Mouse (Mus musculus): ENCODE measurements around the gene Rnf39. TPM values are rescaled to one million over a fixed set of nuclear protein-coding genes. Genes with fewer than 3 reads are reported as not detected.

The Rnf39 gene
- total RNA-seq, 2 experiments from 2014 or later: 0.76 to 0.92 TPM

GRCm38 (mm10) chr17:36931130-36931529 lies 11.6 kb upstream of the Rnf39 start:
- intact Hi-C loops (cut with DNase I): no loop called here
- no peak for DNase-seq

DNA sequence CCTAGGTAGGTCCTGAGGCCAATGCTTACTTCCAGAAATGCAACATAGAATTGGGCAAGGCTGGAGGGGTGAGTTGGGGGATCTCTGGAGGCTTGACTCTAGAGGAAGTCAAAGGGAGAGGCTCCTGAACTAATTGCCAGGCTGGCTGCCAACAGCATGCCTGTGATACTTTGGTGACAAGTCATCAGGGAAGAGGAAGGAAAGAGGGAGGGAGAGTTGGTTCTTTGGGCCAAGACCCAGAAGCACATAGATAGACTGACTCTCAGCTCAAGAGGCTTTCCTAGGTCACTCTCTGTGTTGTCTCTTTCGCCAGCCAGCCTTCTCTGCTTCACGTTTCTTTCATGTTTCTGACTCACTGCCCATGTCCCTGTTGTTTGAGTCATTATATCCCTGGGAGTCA lies 10.9 kb upstream of the Rnf39 start:
- intact Hi-C loops (cut with DNase I): loop anchor here (2.0 kb wide), 1 partner anchor 15 kb away; no protein-coding TSS in a partner anchor
- DNase-seq: peak; percentile 46 to 60

DNA sequence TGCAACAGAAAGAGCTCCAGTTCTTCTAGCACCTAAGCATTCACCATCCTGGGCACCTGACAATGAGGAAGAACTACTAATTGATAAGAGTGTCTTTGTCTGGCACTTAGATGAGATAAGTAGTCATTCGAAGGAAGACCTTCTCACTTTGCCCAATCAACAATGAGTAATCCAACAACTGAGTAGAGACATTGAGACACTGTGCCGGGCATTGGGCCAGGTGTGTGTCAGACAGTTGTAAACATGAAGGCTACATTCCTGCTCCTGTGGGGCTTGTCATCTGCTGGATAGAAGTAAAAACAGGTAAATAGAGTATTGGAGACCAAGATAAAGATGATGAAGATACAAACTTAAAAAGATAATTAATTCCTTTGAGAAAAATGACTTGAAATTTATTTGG lies 4.7 kb upstream of the Rnf39 start:
- intact Hi-C loops (cut with DNase I): no loop called here
- no peak for DNase-seq

- peak; percentile 57 to 67 for DNase-seq
- intact Hi-C loops (cut with DNase I): loop anchor here (2.0 to 10.0 kb wide), 2 partner anchors 28 to 668 kb away; partner anchors contain the start of gene Trim39
Measured at GRCm38 (mm10) chr17:36942391-36942790, 327 bp upstream of the Rnf39 start.

GRCm38 (mm10) chr17:36943691-36944090 lies 973 bp downstream of the Rnf39 start:
- intact Hi-C loops (cut with DNase I): loop anchor here (2.0 to 10.0 kb wide), 2 partner anchors 29 to 669 kb away; partner anchors contain the start of gene Trim39
- no peak for DNase-seq

- intact Hi-C loops (cut with DNase I): loop anchor here (10.0 kb wide), 1 partner anchor 669 kb away; the partner anchor contains the start of gene Trim39
- DNase-seq: no peak
Measured at GRCm38 (mm10) chr17:36944121-36944775, 1.5 kb downstream of the Rnf39 start.

- DNase-seq: peak; percentile 62 to 69
- intact Hi-C loops (cut with DNase I): loop anchor here (2.0 to 10.0 kb wide), 2 partner anchors 14 to 672 kb away; partner anchors contain the start of gene Trim39
Measured at GRCm38 (mm10) chr17:36947051-36947819, 4.5 kb downstream of the Rnf39 start.

DNA sequence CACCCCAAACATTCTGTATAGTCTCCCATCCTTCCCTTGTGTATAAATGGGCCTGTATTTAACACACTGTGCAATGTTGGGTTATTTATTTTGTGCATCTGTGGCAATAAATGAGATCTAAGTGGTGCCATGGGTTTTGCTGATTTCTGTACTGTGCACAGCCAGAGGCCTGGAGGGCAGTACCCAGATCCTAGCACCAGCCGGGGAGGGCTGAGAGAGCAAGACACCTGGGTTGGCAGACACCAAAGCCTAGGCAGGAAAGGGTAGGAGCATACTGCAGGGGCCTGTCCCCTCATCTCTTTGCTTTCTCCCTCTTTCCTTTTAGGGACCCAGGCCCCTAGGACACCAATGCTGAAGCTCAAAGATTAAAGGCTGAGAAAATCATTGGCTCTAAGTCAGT lies 5.6 kb downstream of the Rnf39 start:
- intact Hi-C loops (cut with DNase I): loop anchor here (10.0 kb wide), 1 partner anchor 673 kb away; the partner anchor contains the start of gene Trim39
- no peak for DNase-seq

GRCm38 (mm10) chr17:36949265-36949664 lies 6.5 kb downstream of the Rnf39 start:
- intact Hi-C loops (cut with DNase I): loop anchor here (10.0 kb wide), 1 partner anchor 674 kb away; the partner anchor contains the start of gene Trim39
- DNase-seq: no peak

DNA sequence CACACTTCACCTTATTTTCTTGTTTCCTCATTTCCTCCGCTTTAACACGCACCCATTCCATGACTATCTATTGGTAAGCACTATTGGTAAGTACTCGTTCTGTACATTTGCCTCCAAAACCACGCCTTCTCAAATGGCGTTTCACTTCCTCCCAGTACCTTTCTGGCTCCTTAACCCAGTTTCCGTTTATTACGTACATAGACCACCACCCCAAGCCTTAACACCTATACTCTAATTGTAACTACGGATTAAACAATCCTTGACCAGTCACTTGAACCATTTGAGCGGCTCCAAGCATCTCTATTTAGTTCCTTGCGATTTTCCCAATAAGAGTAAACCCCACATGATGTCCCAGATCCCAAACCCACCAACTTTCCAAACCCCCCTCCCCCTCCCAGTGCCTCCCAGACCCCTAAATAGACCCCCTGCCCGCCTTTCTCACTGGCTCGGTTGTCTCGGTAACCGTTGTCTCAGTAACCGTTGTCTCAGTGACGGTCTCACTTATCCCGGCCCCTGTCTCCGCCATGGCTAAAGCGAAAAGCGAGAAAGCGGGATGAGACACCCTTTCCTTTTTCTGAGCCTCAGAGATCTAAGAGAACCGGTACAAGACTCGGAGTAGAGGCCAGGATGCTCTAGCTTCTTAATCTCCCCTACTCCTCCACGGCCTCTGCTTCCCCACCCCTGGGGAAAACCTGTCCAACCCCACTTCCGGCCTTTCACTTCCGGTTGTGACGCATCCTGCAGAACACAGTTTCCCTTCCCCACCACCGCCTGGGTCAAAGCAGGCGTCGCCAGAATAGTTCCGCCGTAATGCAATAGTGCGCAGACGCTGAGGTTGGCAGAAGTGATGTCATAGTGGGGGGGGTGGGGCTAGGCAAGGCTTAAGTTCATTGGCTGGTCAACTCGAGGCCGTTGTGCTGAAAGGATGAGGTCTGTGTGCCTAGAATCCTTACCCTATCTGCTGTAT lies 8.5 kb downstream of the Rnf39 start, which contains the start of gene Ppp1r11:
Gene Ppp1r11 (minus strand): TSS at position 761 of the 967 bp plus-strand sequence.
- peak; percentile 92 to 96 for DNase-seq
- intact Hi-C loops (cut with DNase I): no loop called here

DNA sequence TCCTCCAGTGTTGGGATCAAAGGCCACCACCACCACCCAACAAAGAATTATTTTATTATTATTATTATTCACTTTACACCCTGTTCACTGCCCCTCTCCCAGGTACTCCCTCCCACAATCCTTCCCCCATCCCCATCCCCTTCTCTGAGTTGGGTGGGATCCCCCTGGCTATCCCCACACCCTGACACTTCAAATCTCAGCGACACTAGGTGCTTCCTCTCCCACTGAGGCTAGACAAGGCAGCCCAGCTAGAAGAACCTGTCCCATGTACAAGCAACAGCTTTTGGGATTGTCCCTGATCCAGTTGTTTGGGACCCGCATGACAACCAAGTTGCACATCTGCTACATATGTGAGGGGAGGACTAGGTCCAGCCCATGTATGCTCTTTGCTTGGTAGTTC lies 9.9 kb downstream of the Rnf39 start:
- DNase-seq: no peak
- intact Hi-C loops (cut with DNase I): no loop called here

DNA sequence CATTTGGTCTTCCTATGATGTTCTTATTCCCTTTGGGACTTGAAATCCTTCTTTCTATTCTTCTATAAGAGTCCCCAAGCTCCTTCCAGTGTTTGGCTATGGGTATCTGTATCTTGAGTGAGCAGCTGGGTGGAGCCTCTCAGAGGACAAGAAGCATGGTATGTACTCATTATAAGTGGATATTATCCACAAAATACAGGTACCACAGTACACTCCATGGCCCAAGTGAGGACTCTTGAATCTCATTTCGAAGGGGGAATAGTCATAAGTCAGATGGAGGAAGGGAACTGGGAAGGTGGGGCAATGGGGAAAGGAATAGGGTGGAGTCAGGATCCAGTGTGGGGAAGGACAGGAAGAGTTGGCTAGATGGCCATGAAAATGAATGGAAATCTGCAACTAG lies 10.3 kb downstream of the Rnf39 start:
- intact Hi-C loops (cut with DNase I): no loop called here

DNA sequence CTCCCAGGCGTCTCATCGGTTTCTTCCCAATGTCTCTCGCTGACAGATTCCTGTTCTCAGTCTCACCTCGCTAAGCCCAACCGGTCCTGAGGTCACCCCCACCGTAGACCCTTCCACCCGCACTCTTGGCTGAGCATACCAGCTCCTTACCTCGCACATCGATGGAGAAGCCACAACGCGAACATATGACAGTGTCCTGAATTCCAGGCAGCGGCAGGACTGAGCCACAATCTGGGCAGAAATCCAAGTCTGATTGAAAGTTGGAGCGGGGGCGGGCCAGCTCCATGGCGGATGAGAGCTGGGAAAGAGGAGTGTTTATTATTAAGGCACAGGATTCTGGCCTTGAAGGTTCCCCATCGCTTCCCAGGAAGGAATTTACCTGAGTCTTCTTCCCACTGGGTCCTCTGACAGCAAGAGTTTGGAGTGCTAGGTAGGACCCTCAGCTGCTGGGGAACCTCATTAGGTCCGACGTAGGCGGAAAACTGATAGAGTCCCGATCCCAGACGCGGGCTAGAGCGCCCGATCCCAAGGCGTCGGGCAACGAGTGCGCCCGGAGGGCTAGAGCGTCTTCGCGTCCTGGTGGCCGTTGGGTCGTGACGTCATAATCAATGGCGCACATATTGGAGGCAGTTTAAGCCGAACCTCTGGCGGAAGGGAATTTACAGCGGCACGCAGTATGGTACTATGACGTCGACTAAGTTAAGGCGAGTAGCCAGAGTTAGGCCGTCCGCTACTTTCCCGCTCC lies 15.5 kb downstream of the Rnf39 start, which contains the start of the genes Znrd1 and Znrd1as:
Gene Znrd1 (minus strand): TSS at position 561 of the 745 bp plus-strand sequence.
Gene Znrd1as (plus strand): TSS at position 594 of the 745 bp plus-strand sequence.
- peak; percentile 90 to 95 for DNase-seq
- intact Hi-C loops (cut with DNase I): loop anchor here (2.0 to 5.0 kb wide), 3 partner anchors 43 to 121 kb away; partner anchors contain the start of genes Gabbr1 and Trim26

More for the DNA sequence above, 10.3 kb downstream of the Rnf39 start:
- DNase-seq: no peak

DNA sequence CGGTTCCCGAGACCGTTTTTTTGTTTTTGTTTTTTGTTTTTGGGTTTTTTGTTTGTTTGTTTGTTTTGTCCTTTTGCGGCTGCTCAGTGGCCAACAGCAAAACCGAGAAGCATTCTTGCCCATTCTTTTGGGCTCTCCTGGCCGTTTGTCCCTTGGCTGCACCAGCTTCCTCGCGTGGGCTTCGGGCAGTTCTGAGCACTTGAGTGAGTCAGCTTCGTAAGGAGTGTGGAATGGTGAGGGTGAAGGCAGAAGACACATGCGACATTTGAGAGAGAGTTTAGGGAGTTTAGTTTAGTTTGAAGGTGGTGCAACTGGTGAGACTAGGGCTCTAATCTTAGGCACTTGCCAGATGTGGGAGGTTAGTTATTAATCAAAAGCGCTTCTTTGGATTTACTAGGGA lies 16.2 kb downstream of the Rnf39 start:
- intact Hi-C loops (cut with DNase I): loop anchor here (2.0 to 5.0 kb wide), 3 partner anchors 44 to 122 kb away; partner anchors contain the start of genes Gabbr1 and Trim26
- no peak for DNase-seq

DNA sequence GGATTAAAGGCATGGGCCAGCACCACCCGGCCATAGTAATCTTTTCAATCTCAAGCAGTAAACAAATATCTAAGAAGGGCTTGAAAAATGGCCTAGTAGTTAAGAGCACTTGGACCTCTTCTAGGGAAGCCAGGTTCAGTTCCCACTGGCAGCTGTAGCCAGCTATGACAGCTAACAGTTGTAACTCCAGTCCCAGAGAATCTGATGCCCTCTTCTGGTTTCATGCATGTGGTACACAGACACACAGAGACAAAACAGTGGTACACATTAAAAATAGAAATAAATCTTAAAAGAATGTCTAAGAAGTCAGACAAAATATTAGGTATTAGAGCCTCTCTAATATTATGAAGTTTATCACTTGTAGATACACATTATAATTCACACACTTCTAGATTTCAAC lies 18.4 kb downstream of the Rnf39 start:
- DNase-seq: no peak
- intact Hi-C loops (cut with DNase I): no loop called here

DNA sequence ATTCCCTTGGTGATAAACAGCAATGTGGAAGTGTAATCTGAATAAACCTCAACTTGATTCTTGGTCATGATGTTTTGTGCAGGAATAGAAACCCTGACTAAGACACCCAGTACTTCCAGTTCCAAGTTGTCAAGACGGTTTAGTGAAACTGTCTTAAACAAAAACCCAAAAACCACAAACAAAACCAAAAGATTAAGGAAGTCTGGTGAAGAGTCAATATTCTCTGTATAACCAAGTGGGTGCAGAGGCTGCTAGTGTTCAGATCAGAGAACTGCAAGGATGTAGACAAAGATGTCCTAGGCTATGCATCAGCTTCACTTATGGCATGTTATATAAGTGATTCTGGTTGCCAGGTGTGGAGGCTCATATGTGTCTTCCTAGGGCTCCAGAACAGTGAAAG lies 24.2 kb downstream of the Rnf39 start:
- intact Hi-C loops (cut with DNase I): no loop called here
- no peak for DNase-seq

GRCm38 (mm10) chr17:36970316-36970890 lies 27.7 kb downstream of the Rnf39 start:
- intact Hi-C loops (cut with DNase I): no loop called here
- DNase-seq: no peak

GRCm38 (mm10) chr17:36971172-36971850 lies 28.6 kb downstream of the Rnf39 start:
- intact Hi-C loops (cut with DNase I): no loop called here

More at GRCm38 (mm10) chr17:36971172-36971850, 28.6 kb downstream of the Rnf39 start:
- no peak for DNase-seq

Data from heart, postnatal 36 days (tissue).